Mouse (Mus musculus): ENCODE measurements around the gene Lrrtm1. TPM values are rescaled to one million over a fixed set of nuclear protein-coding genes. Genes with fewer than 3 reads are reported as not detected.

The Lrrtm1 gene
- polyA plus RNA-seq, 1 experiment from 2014 or later = 0.86 TPM

- no peaks in the 10 kb centered on the region for H3K36me3 ChIP-seq (ENCODE audit: control insufficient read depth, insufficient read depth, low read length)
- DNase-seq (ENCODE audit: low spot score) (no peak), ATAC-seq (replicated peaks; ENCODE audit: low FRiP score) (no peak)
- H3K4me3 ChIP-seq (ENCODE audit: low read depth, low read length) = no peak overlapping the region
- no peak overlapping the region for H3K27ac ChIP-seq (ENCODE audit: low read depth, low read length)
- no peaks in the 10 kb centered on the region for H3K9me3 ChIP-seq (ENCODE audit: control insufficient read depth, low read length)
- WGBS = 77% methylated on average over 5 of the region's 5 CpGs
- no peak overlapping the region for H3K4me2 ChIP-seq
- no peaks in the 10 kb centered on the region for H3K27me3 ChIP-seq (replicated peaks; ENCODE audit: control insufficient read depth, insufficient read depth, low read length)
- no peaks in the 10 kb centered on the region for H3K4me1 ChIP-seq (replicated peaks; ENCODE audit: control insufficient read depth, insufficient read depth, low read length)
- no peak overlapping the region for H3K9ac ChIP-seq (ENCODE audit: low read depth, low read length)
Measured at GRCm38 (mm10) chr6:77286317-77286716, 43.8 kb downstream of the Lrrtm1 start.

DNA sequence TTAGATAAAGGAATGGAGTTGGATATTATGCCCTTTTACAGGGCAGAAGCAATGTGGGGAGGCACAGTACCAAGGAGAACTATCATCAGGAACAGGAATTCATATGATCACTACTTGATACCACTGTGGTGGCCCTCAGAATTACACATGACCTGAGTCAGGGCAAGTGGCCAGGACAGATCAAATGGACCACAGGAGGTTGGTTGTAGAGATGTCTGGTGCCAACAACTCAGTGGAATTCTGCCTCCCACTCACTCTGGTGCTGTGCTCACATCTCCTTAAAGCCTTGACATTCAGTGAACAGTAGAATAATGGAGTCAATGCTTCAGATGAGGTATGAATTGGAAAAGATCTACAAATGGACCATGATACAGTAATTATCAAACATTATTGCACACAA, 45.9 kb downstream of the Lrrtm1 start:
- no peaks in the 10 kb centered on the region for H3K4me1 ChIP-seq (replicated peaks; ENCODE audit: control insufficient read depth, insufficient read depth, low read length)
- no peaks in the 10 kb centered on the region for H3K36me3 ChIP-seq (ENCODE audit: control insufficient read depth, insufficient read depth, low read length)
- H3K9me3 ChIP-seq (ENCODE audit: control insufficient read depth, low read length) = no peaks in the 10 kb centered on the region
- no peak overlapping the region for H3K4me3 ChIP-seq (ENCODE audit: low read depth, low read length)
- DNase-seq (ENCODE audit: low spot score) (no peak), ATAC-seq (replicated peaks; ENCODE audit: low FRiP score) (no peak)
- no peak overlapping the region for H3K27ac ChIP-seq (ENCODE audit: low read depth, low read length)
- H3K4me2 ChIP-seq = no peak overlapping the region
- H3K27me3 ChIP-seq (replicated peaks; ENCODE audit: control insufficient read depth, insufficient read depth, low read length) = no peaks in the 10 kb centered on the region
- no peak overlapping the region for H3K9ac ChIP-seq (ENCODE audit: low read depth, low read length)

DNA sequence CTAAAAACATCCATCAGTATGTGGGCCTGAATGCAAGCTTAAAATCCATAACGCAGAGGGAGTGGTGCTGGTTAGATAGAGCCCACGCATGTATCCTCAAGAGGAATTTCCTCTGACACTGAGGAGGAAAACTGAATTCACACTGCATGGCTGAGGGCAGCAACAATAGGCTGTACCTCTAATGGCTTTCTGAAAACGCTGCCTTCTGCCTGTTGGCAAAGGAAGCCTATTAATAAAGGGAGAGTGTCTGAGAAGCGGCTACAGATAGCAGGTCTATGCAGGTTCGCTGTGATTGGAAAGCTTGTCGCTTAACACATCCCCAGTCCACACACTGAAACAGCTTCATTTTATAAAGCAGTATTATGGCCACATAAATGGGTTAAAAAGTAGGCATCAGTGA, 48.9 kb downstream of the Lrrtm1 start:
- Histone ChIP-seq H3K27ac (ENCODE audit: low read depth, low read length) (no peak overlapping the region), H3K27me3 (replicated peaks; ENCODE audit: control insufficient read depth, insufficient read depth, low read length) (no peaks in the 10 kb centered on the region), H3K4me1 (replicated peaks; ENCODE audit: control insufficient read depth, insufficient read depth, low read length) (no peaks in the 10 kb centered on the region), H3K4me3 (ENCODE audit: low read depth, low read length) (no peak overlapping the region), H3K9me3 (ENCODE audit: control insufficient read depth, low read length) (no peaks in the 10 kb centered on the region), H3K9ac (ENCODE audit: low read depth, low read length) (no peak overlapping the region), H3K36me3 (ENCODE audit: control insufficient read depth, insufficient read depth, low read length) (no peaks in the 10 kb centered on the region), H3K4me2 (no peak overlapping the region)
- ATAC-seq (replicated peaks; ENCODE audit: low FRiP score) = no peak
- DNase-seq (ENCODE audit: low spot score) = no peak
- 73% methylated on average over 6 of the region's 6 CpGs for WGBS

DNA sequence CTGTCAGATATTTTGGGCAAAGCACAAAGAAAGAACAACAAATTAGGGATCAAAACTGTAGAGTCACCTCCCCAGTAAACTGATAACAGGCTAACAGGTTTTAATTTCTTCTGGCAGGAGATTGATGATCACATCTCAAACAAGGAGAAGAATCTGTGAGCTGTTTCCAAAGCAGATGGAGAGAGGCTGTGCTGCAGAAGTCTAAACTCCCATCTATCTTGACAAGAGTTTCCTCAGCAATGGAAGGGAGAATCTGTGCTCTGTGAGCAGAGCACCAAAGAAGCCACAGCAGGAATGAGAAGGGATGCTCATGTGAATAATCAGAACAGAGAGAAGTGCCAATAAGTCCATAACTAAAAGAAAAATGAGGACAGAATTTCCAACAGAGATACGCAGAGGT, 58.8 kb downstream of the Lrrtm1 start:
- DNase-seq (ENCODE audit: low spot score) = no peak
- Histone ChIP-seq H3K4me1 (replicated peaks; ENCODE audit: control insufficient read depth, insufficient read depth, low read length) (no peaks in the 10 kb centered on the region), H3K27me3 (replicated peaks; ENCODE audit: control insufficient read depth, insufficient read depth, low read length) (no peaks in the 10 kb centered on the region), H3K4me2 (no peak overlapping the region), H3K4me3 (ENCODE audit: low read depth, low read length) (no peak overlapping the region), H3K9me3 (ENCODE audit: control insufficient read depth, low read length) (no peaks in the 10 kb centered on the region), H3K27ac (ENCODE audit: low read depth, low read length) (no peak overlapping the region), H3K36me3 (ENCODE audit: control insufficient read depth, insufficient read depth, low read length) (no peaks in the 10 kb centered on the region), H3K9ac (ENCODE audit: low read depth, low read length) (no peak overlapping the region)
- 82% methylated on average over 1 of the region's 1 CpGs for WGBS
- ATAC-seq (replicated peaks; ENCODE audit: low FRiP score) = no peak

GRCm38 (mm10) chr6:77306796-77307195, 64.3 kb downstream of the Lrrtm1 start:
- Histone ChIP-seq H3K27me3 (replicated peaks; ENCODE audit: control insufficient read depth, insufficient read depth, low read length) (no peaks in the 10 kb centered on the region), H3K9me3 (ENCODE audit: control insufficient read depth, low read length) (no peaks in the 10 kb centered on the region), H3K9ac (ENCODE audit: low read depth, low read length) (no peak overlapping the region), H3K27ac (ENCODE audit: low read depth, low read length) (no peak overlapping the region), H3K4me2 (no peak overlapping the region), H3K4me3 (ENCODE audit: low read depth, low read length) (no peak overlapping the region), H3K36me3 (ENCODE audit: control insufficient read depth, insufficient read depth, low read length) (no peaks in the 10 kb centered on the region), H3K4me1 (replicated peaks; ENCODE audit: control insufficient read depth, insufficient read depth, low read length) (no peaks in the 10 kb centered on the region)
- WGBS = 92% methylated on average over 3 of the region's 3 CpGs
- DNase-seq (ENCODE audit: low spot score) = no peak
- ATAC-seq (replicated peaks; ENCODE audit: low FRiP score) = no peak

Data from liver, embryonic 11.5 days (tissue).